Mouse (Mus musculus) lung, postnatal 36 days (tissue): ENCODE results near the gene Rbpms2.
"Not testable (repeated sequence)": the region's sequence is repeated elsewhere in the genome, so short reads cannot be mapped to it uniquely, and the experiment has no call there.

Experiments
- DNase-seq: peaks from one replicate; pipeline ENCODE4 v3.0.0; 2022; ENCODE audit warnings: mixed read lengths

Gene Rbpms2

GRCm38 (mm10) chr9:65621196-65621595, 8.3 kb upstream of the Rbpms2 start:
- no peak for DNase-seq

DNA sequence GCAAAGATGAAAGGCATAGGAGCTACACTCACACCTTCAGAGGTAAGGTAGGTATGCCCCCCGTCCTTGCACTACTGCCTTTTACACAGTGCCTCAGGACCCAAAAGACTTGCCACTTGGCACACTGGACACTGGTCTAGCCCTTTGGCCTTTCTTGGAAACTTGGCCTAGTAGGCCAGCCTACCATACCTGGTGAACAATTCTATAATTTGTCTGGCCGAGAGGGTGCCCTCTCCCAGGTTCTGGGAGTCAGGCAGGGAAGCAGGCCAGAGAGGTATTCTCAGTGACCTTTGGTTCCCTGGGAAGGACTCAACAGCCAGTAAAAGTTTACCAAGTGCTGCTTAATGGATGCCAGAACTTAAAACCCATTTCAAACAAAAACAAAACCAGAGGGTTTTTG, 7.8 kb upstream of the Rbpms2 start:
- no peak for DNase-seq

- DNase-seq: no peak
These were observed 6.6 kb upstream of the Rbpms2 start for GRCm38 (mm10) chr9:65622826-65623225.

DNA sequence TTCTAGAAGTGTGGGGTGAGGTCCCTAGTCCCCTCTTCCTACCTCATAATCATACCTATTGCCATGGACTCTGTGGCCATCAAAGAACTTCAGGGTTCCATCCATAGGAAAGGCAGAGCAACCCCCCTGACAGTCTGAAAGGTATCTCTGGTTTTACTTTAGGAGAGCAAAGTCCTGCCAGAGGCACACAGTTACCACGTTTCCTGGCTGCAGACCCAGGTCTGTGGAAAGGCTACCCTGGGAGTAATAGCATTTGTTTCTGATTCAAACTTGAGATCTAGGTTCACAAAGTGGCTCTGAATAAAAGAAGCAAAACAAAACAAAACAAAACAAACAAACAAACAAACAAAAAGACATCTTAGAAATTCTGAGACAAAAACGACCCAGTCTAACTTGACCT, 5.2 kb upstream of the Rbpms2 start:
- DNase-seq: no peak

DNA sequence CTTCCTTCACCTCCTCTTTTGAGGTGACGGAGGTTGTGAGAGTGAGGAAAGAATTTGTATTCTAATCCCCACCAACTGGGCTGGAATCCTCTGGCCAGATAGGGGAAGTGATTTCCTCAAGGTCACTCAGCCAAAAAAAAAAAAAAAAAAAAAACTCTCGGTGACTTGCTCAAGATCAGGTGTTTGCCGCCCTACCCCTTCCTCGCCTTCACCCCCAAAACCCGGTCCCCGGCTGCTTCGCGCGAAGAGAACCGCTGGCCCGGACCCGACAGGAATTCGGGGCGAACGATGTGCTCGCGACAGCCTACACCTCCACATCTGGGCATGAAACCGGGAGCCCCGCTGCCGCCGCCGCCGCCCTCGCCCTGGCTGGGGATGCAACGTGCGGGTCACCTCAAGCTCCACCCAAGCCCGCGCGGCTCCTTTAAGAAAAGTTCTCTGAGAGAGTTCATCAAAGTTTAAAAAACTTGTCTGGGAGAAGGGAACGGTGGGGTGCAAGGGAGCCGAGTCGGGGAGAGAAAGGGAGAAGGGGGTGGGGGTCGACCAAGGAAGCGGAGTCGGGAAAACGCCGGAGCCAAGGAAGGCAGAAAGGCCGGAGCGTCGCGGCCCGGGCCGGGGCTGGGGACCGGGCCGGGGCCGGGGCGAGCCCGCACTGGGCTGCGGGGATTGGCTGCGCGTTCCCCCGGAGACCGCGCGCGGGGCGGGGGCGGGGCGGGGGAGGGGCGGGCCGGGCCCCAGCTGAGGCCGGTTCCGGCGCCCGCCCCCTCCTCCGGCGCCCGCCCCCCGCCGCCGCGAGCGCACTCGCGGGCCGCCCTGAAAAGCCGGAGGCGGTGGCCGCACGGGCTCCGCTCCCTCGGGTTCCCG, 551 bp downstream of the Rbpms2 start:
- DNase-seq: peak; percentile 62

GRCm38 (mm10) chr9:65630631-65631353, 1.3 kb downstream of the Rbpms2 start:
- peak; percentile 3 for DNase-seq

DNA sequence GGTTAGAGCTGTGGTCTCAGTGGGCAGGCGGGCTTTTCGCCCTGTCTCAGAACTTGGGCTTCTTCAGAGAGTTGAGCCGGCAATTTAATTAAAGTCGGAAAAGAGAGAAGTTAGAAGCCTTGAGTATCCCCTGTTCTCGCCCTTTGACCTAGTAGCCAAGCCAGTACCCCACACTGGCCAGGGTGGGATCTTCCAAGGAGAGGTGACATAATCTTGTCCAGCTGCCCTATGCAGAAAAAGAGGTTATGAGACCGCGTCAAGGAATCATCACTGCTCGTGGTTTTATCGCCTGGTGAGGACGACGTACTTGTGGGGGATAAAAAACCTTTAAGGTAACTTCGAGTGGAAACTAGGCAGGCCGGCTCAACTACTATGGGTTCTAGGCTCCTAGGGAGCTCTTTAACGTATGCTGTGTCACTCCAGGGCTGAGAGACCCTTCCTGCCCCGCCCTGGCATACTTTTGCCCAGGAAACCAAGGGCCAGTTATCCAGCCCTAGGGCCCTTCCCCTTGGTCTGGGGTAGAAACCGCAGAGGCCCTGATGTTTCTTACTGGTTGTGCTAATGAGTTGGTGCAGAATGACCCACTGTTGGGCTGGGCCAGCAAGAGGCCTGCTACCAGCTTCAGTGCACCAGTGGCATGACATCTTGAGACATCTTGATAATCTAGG, 2.0 kb downstream of the Rbpms2 start:
- DNase-seq: no peak

- DNase-seq: no peak
These were observed 6.3 kb downstream of the Rbpms2 start for GRCm38 (mm10) chr9:65635766-65636165.

- no peak for DNase-seq
These were observed 7.5 kb downstream of the Rbpms2 start for GRCm38 (mm10) chr9:65636926-65637325.

GRCm38 (mm10) chr9:65639065-65639464, 9.6 kb downstream of the Rbpms2 start:
- no peak for DNase-seq

- DNase-seq: no peak
These were observed 11.5 kb downstream of the Rbpms2 start for GRCm38 (mm10) chr9:65640838-65641410.

GRCm38 (mm10) chr9:65641446-65642052, 12.1 kb downstream of the Rbpms2 start:
- no peak for DNase-seq

DNA sequence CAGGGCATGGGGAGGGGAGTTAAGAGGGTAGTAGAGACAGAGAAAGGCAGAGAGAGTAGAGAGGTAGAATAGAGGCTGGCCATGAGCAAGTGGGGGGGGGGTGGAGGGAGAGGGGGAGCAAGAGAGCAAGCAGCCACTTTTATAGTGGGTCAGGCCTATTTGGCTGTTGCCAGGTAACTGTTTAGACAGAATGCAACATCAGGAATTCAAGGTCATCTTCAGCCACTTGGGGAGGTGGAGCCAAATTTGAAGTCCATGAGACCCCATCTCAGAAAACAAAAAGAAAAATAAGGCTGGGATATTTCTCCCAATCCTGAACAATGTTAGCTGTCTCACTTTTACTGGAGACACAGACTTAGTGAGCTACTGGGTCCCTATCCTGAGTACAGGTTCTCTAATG, 13.1 kb downstream of the Rbpms2 start:
- no peak for DNase-seq

GRCm38 (mm10) chr9:65644960-65645359, 15.5 kb downstream of the Rbpms2 start:
- DNase-seq: no peak

GRCm38 (mm10) chr9:65645984-65646383, 16.5 kb downstream of the Rbpms2 start:
- no peak for DNase-seq

DNA sequence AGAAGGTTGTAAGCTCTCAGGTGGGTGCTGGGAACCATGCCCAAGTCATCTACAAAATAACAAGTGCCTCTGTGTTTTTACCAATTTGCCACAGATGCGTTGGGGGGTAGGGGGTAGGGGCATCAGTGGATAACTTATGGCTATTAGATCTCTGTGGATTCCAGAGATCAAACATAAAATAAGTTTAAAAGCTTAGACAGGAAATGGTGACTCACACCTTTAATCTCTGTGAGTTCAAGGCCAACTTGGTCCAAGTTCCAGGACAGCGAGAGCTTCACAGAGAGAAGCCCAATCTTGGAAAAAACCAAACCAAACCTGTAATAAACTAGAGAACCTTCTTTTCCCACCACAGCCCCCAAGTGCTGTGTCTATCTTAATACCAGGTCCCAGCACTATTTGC, 17.3 kb downstream of the Rbpms2 start:
- no peak for DNase-seq

DNA sequence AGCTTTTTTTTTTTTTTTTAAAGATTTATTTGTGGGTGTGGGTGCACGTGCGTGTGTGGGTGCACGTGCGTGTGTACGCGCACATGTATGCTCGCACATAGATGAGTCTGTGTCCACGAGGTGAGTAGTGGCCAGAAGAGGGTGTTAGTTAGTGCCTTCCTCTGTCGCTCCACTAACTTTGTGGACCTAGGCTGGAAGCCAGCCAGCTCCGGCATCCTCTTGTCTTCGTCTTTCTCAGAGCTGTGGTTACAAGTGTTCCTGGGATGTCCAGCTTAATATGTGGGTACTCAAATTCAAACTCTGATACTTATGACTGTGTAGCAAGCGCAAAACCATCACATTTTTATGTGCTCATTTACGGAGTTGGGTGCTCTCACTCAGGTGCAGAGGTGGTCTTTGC, 19.3 kb downstream of the Rbpms2 start:
- DNase-seq: no peak

DNA sequence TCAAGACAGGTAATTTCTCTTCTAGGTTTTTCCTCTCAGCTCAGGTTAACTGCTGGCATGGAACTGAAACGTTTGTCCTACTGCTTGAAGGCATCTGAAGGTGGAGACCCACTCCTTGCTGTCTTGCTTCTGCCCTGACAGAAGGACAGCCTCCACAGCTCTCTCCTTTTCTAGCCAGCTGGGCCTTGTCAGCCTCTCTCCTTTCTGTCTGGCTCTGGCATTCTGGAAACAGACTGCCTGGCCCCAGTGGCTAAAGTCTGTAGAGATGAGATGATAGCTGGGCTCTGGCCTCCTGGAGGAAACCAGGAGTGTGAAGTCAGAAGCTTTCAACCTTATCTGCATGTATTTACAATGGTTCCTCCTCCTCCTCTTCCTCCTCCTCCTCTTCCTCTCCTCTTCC, 20.5 kb downstream of the Rbpms2 start:
- peak; percentile 63 for DNase-seq

DNA sequence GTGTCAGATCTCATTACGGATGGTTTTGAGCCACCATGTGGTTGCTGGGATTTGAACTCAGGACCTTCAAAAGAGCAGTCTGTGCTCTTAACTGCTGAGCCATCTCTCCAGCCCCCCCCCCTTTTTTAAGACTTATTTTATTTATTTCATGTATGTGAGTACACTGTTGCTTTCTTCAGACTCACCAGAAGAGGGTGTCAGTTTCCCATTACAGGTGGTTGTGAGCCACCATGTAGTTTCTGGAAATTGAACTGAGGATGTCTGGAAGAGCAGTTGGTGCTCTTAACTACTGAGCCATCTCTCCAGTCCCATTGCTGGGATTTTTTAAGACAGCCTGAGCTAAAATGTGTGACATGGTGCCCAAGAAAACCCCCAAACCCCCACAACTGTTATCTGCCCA, 22.5 kb downstream of the Rbpms2 start:
- not testable (repeated sequence) for DNase-seq

DNA sequence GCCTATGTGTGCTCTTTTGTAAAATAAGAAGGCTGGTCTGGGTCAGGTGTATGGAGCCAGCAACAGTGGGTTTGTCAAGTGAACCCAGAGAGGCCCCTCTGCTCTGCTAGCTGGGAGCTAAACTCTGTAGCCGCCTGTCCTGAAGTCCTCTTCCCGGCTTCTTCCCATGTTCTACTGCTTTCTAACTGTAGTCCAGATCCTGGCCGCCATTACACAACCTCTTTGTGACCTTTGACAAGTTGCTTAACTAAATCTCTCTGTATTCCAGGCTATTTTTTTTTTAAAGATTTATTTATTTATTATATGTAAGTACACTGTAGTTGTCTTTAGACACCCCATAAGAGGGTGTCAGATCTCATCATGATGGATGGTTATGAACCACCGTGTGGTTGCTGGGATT, 24.3 kb downstream of the Rbpms2 start:
- no peak for DNase-seq

- DNase-seq: no peak
These were observed 25.3 kb downstream of the Rbpms2 start for GRCm38 (mm10) chr9:65654700-65655237.

DNA sequence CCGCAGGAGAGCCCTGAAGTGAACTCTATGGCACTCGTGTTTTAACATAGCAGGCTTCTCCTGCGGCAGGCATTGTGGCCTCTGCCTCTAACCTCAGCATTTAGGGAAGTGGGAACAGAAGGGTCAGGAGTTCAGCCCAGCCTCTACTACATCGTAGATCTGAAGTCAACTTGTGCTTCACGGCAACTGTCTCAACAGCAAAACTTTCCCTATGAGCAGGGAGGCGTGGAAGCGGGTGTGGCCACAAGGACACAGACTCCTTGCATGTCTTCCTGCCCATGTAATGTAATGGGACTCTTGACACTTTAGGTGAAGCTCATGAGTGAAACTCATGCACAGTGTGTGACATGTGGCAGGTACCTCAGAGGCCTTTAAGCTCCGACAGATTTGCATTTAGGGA, 26.1 kb downstream of the Rbpms2 start:
- peak; percentile 35 for DNase-seq

- no peak for DNase-seq
These were observed 27.8 kb downstream of the Rbpms2 start for GRCm38 (mm10) chr9:65657218-65657617.
